Mouse (Mus musculus) olfactory bulb, adult 2 months (tissue): ENCODE measurements around the gene B4galt1.

Experiments
- CTCF ChIP-seq: fragments of 200-500 bp; IDR thresholded peaks from 2 replicates; pipeline ENCODE4 v1.5.1; 2012; ENCODE audit warnings: low read depth, mild to moderate bottlenecking, low read length, moderate library complexity; ENCODE audit not compliant: insufficient read depth
- POLR2A ChIP-seq: fragments of 200-500 bp; IDR thresholded peaks from 2 replicates; pipeline ENCODE4 v1.6.1; 2012; ENCODE audit warnings: mild to moderate bottlenecking, low read depth, low read length, moderate library complexity; ENCODE audit not compliant: insufficient read depth

GRCm38 (mm10) chr4:40785620-40786166, 68.1 kb downstream of the B4galt1 start:
- TF ChIP-seq CTCF = no peak
- TF ChIP-seq POLR2A = no peak
